Mouse (Mus musculus) cerebellum, adult (tissue): ENCODE data around the gene Fermt3.
A peak's percentile ranks its signal among the peaks of the same experiment; 100 is the strongest.

Source experiments
- ATAC-seq: cut with Nextera tagmentation; 2 replicates; pipeline ENCODE4 v1.9.2; 2017; ENCODE audit warnings: mild to moderate bottlenecking, moderate library complexity, mixed read lengths; ENCODE audit not compliant: insufficient number of reproducible peaks, low FRiP score, low TSS enrichment

Gene Fermt3

GRCm38 (mm10) chr19:6975537-6976521, 43.4 kb downstream of the Fermt3 start, which contains the start of gene Plcb3:
Gene Plcb3, minus strand, starts transcription at chr19:6976470.
- ATAC-seq = no peak

DNA sequence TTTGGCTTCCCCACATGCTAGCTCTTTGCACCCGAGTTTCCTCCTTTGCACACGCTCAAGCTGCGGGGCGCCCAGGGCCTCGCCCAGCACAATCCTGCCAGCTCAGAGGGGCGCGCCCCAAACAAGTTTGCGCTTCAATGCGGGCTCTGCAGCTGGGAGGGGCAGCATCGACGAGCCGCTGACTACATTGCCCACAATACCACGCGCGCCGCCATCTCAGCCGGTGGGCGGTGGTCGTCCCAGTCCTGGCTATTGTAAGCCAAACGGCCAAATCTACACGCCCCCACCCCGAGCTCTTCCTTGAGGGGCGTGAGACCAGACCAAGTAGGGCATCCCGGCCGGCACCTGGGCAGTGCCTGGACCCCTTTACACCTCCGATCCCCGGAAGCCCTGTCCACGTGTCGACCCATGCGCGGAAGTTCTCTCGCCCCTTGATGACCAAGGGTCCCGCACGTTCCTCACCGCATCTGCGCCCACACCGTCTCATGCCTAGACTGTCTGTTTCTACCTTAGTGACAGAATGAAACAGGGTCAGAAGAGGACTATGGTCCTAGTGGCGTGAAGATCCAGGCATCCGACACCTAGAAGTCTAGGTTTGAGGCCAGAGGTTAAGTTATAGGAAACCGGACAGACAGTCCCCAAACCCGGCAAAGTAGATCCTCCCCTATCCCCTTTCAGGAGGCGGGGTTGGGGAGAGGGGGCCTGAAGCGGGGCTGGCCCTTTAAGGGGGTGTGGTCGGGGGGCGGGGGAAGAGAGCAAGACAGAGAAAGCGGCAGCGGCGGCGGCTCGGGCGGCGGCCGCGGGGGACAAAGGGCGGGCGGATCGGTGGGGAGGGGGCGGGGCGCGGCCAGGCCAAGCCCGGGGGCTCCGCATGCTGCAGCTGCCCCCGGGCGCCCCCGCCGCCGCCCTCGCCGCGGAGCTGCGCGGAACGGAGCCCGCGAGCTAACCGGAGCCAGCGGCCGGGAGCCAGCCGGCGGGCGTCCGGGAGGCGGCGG, 44.8 kb downstream of the Fermt3 start, which contains the start of gene Ppp1r14b:
Gene Ppp1r14b (plus strand): TSS at position 758 of the 995 bp plus-strand sequence.
- ATAC-seq = no peak

GRCm38 (mm10) chr19:6973581-6974190, 45.6 kb downstream of the Fermt3 start:
- ATAC-seq = no peak

DNA sequence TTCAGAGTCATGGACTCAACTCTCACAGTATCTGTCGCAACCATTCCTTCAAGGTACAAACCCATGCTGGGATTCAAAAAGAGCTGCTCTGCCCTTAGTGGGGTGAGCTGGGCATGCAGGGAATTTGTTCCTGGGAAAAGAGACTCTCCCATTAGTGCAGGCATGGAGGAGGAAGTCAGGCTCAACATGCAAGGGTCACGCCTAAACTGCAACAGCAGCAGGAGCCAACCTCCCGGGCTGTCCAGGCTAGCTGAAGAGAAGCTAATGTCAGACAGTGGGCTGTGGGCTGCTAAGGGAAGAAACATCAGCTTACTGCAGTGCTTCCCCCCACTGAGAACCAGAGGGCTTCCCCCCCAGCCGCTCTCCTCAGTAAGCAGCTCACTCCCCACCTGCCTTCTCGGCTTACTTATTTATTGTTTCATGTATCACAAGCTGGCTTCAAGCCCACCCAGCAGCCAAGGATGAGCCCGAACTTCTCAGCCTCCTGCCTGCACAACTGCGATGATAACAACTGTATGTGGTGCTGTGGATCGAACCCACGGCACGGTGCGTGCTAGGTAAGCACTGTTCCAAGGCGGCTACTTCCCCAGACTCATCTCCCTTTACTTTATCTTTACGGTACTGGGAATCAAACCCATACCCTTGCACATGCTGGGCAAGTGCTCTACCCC, 46.9 kb downstream of the Fermt3 start:
- ATAC-seq = no peak

- no peak for ATAC-seq
Measured at GRCm38 (mm10) chr19:6971644-6972043, 47.6 kb downstream of the Fermt3 start.

DNA sequence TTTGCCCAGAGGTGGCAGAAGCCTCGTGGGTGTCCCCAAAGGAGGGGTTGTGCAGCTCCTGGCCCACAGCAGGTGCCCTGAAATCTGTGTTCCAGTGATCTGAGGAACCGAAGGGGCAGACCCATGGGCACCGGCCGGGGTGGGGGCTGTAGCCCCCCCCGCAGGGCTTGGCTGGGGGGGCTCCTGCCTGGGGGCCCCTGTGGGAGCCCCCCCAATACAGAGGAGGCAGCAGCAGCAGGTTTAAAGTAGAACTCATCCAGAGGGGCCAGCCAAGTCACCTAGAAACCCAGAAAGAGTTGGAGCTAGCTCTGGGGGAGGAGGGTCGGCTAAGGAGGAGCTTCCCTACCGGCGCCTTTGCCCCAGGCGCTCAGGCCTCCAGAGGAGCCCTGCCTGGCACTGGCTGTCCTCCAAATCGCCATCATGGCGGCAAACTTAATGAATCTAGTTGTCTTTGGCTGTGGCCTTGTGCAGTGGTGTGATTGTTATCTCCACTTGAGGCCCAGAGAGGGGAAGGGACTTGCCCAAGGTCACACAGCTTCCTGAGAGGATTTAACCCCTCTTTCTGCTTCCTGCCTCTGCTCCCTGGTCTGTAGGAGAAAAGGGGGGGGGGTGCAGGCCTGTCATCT, 48.7 kb downstream of the Fermt3 start:
- no peak for ATAC-seq

- ATAC-seq = no peak
Measured at GRCm38 (mm10) chr19:6969665-6970381, 49.4 kb downstream of the Fermt3 start.

DNA sequence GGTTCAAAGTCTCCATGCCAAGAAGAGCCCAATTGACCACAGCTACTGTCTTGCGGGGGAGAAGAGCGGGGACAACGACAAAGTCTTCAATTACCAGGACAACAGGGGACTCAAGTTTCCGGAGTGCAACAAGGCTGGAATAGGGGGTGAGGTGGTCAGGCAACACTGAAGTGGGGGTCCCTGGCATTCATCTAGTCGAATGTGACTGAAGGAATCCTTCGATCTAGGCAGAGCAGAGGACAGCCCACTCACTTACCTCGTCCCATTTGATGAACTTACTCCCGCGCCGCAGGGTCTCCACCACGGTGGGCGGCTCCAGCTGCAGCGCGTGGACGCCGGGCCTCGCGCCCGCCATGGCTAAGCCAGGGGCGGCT, 50.0 kb downstream of the Fermt3 start:
- no peak for ATAC-seq

GRCm38 (mm10) chr19:6968491-6969271, 50.6 kb downstream of the Fermt3 start:
- ATAC-seq = no peak

GRCm38 (mm10) chr19:6956461-6956860, 62.8 kb downstream of the Fermt3 start:
- ATAC-seq = no peak

DNA sequence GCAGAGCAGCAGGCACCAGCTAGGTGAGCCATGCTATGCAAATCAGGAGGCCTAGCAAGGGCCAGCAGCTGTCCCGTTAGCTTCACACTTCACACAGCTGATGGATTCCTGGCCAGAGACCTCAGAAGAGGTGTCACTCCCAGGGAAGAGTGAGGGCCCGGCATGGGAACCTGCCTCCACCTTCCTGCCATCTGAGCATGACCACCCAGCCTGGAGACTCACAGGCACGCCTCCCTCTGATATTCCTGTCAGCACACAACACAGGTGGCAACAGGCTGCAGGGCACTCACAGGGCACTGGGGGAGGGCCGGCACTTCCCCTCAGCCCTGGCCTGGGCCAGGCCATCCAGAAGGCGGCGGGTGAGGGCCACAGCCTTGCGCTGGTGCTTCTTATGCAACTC, 63.8 kb downstream of the Fermt3 start:
- no peak for ATAC-seq

DNA sequence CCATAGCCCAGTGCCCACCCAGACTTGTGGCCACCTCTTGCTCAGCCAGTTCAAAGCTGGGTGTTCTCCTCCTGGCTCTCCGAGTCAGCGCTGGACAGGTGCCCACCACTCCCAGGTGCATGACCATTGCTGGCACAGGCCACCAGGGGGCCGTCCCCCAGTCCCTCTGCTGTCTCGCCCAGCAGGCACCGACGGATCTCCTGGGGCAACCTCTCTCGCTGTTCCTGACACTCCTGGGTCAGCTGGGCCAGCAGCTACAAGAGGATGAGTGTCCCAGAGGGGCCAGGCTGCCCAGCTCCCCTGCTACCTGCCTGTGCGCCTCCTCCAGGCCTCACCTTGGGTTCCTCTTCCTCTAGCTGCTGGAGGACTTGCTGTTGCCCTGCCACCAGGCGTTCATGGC, 65.2 kb downstream of the Fermt3 start:
- no peak for ATAC-seq

DNA sequence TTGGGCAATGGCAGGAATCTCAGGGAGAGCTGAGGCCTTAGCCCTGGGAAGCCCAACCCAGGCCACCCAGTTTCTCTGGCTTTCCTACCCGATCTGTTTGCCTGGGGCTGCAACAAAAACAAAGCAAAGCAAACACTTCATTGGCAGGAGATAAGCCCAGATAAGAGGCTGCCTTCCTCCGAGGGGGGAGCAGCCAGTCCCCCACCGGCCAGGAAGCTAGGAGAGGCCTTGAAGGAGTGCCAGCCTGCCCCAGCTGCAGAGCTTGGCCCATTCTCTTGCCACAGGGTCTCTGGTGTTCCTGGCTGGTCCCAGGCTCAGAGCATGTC, 66.6 kb downstream of the Fermt3 start:
- ATAC-seq = no peak

- ATAC-seq = 0 out of 2 replicates have a peak, but pooled peaks have one; percentile 19
Measured at GRCm38 (mm10) chr19:6951994-6952711, 67.1 kb downstream of the Fermt3 start.

DNA sequence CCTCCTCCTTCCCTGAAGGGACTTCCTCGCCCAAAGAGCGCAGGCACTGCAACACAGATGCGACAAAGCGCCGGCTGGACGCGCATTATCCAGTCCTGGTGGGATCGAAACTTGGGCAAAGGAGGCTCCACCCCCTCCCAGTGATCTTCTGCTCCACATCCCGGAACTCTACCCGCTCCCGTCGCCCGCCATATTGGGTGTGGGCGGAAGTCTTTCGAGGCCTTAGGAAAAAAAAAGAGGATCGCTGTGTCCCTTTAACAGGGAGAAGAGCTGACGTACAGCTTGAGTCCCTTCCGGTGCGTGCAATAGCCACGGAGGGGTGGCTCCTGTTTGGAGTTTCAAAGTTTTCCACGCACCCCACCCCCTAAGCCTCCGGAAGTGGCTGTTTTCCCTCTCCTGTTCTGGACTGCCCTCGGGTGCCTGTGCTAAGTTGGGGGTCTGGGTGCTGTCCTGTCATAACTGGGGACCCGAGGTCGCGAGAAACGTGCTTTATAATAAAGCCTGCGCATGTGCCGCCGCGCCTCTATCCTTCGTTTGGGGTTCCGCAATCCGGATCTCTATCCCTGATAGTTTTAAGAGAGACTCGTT, 67.8 kb downstream of the Fermt3 start:
- peak; percentile 77 for ATAC-seq

DNA sequence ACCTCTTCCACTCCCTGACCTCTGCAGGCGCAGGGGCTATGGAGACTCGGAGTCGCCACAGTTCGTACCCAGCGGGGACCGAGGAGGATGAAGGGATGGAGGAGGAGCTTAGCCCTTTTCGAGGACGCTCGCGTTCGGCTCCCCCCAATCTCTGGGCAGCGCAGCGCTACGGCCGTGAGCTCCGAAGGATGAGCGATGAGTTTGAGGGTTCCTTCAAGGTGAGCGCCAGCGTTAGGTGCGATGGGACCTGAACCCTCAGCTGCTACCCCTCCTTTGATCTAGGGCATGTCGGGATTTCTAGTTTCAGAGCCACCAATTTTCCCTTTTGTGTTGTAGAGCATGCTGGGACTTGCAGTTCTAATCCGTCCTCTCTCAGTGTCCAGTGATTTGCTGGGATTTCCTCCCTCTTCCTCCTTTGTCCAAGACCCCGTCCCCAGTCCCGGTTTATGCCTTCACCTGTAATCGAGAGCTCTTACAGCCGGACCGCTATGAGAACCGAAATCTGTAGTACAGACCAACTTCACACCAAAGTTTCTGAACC, 68.6 kb downstream of the Fermt3 start:
- peak; percentile 16; the same call in 1 of the 2 replicates for ATAC-seq

DNA sequence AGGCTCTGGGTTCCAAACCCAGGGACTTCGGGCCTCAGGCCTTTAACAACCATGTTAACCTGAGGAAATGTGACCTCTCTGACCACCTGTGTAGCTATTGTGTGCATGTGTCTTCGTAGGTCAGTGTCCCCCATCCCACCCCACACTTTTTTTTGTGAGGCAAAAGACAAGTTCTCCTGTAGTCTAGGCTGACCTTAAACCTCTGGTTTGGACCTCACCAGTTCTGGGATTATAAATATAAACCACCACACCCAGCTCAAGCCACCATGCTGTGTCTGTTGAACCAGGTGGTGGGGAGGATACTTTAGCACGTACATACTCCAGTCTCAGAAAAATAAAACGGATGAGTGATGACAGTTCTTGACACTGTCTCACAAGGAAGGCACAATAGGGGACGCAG, 69.3 kb downstream of the Fermt3 start:
- ATAC-seq = no peak
